Mouse (Mus musculus): ENCODE measurements around the gene C8g. TPM values are rescaled to one million over a fixed set of nuclear protein-coding genes. Genes with fewer than 3 reads are reported as not detected.
A peak's percentile ranks its signal among the peaks of the same experiment; 100 is the strongest.

Gene C8g
- total RNA-seq, 2 experiments from 2014 or later, result 1.5 to 1.7 TPM

- DNase-seq (ENCODE audit: low spot score in 2 of 2), result peak; percentile 78 to 90
Measured at GRCm38 (mm10) chr2:25500576-25501405, 728 bp downstream of the C8g start, which contains the start of gene Fbxw5. Gene Fbxw5 (plus strand): TSS chr2:25500750.

- DNase-seq (ENCODE audit: low spot score in 2 of 2), result no peak
Measured at GRCm38 (mm10) chr2:25500071-25500575, 1.4 kb downstream of the C8g start.

- DNase-seq (ENCODE audit: low spot score in 2 of 2), result no peak
Measured at GRCm38 (mm10) chr2:25498622-25499478, 2.7 kb downstream of the C8g start.

- DNase-seq (ENCODE audit: low spot score in 2 of 2), result no peak
Measured at GRCm38 (mm10) chr2:25497846-25498575, 3.5 kb downstream of the C8g start.

GRCm38 (mm10) chr2:25496462-25496861, 5.1 kb downstream of the C8g start:
- DNase-seq (ENCODE audit: low spot score in 2 of 2), result no peak

GRCm38 (mm10) chr2:25493476-25493961, 8.0 kb downstream of the C8g start, which contains the start of gene Lcn12:
Gene Lcn12 (minus strand): TSS chr2:25493911.
- no peak for DNase-seq (ENCODE audit: low spot score in 2 of 2)

- no peak for DNase-seq (ENCODE audit: low spot score in 2 of 2)
Measured at GRCm38 (mm10) chr2:25492988-25493387, 8.5 kb downstream of the C8g start.

GRCm38 (mm10) chr2:25488671-25489068, 12.8 kb downstream of the C8g start:
- DNase-seq (ENCODE audit: low spot score in 2 of 2), result no peak

GRCm38 (mm10) chr2:25487965-25488670, 13.4 kb downstream of the C8g start:
- DNase-seq (ENCODE audit: low spot score in 2 of 2), result no peak

GRCm38 (mm10) chr2:25484901-25485647, 16.4 kb downstream of the C8g start:
- no peak for DNase-seq (ENCODE audit: low spot score in 2 of 2)

GRCm38 (mm10) chr2:25482969-25483368, 18.6 kb downstream of the C8g start:
- no peak for DNase-seq (ENCODE audit: low spot score in 2 of 2)

- no peak for DNase-seq (ENCODE audit: low spot score in 2 of 2)
Measured at GRCm38 (mm10) chr2:25480541-25480940, 21.0 kb downstream of the C8g start.

- peak in 1 of 2 experiments; percentile 58 for DNase-seq (ENCODE audit: low spot score in 2 of 2)
Measured at GRCm38 (mm10) chr2:25479551-25480311, 21.8 kb downstream of the C8g start.

GRCm38 (mm10) chr2:25477967-25478675, 23.4 kb downstream of the C8g start:
- peak in 1 of 2 experiments; percentile 64 for DNase-seq (ENCODE audit: low spot score in 2 of 2)

GRCm38 (mm10) chr2:25477541-25477940, 24.0 kb downstream of the C8g start:
- no peak for DNase-seq (ENCODE audit: low spot score in 2 of 2)

- no peak for DNase-seq (ENCODE audit: low spot score in 2 of 2)
Measured at GRCm38 (mm10) chr2:25472550-25472949, 29.0 kb downstream of the C8g start.

GRCm38 (mm10) chr2:25469969-25470368, 31.6 kb downstream of the C8g start, which contains the start of gene Ptgds:
Gene Ptgds (minus strand): TSS chr2:25470046.
- DNase-seq (ENCODE audit: low spot score in 2 of 2), result no peak

All from layer of hippocampus, postnatal 14 days (tissue).